Mouse (Mus musculus) kidney, adult 8-10 months (tissue): Measurements from ENCODE around the gene Mapk8ip3.
A peak's percentile ranks its signal among the peaks of the same experiment; 100 is the strongest.

Source experiments
- DNase-seq, 2 experiments: peaks; one replicate each; pipeline ENCODE4 v3.0.0; 2022

Mapk8ip3 gene

DNA sequence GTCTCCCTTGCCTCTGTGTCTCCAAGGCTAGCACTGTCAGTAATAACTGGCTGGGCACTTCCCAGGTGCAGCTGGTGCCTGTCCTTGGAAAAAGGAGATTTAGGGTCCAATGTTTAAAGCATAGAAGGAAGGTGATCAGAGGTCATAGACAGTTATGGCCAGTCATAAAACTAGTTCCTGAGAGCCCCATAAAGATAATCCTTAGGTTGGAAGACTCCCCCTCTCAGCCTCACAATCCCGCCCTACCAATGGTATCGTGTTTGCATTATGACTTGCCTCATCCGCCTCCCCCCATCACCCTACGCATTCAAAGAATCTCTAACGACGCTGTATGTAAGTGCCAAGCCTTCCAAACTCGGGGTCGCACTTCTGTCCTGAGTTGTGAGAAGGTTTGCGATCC is 92.3 kb downstream of the Mapk8ip3 start:
- no peak for DNase-seq

DNA sequence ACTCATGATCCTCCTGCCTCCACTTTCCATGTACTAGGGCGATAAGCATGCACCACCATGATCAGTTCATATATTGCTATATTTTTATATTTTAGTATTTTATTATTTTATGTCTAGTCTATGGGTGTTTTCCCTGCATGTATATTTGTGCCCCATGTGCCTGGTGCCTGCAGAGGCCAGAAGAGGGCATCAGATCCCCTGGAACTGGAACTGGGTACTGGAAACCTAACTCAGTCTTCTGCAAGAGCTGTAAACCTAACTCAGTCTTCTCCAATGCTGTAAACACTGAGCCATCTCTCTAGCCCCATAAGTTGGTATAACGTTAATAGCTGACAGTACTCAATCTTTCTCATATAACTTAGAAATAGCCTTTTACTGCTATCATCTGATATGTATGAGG is 94.1 kb downstream of the Mapk8ip3 start:
- peak in 1 of 2 experiments; percentile 60 for DNase-seq
